Mouse (Mus musculus) G1E (cell line): Measurements from ENCODE around the gene Tpm1.

Source experiments
- CTCF ChIP-seq: IDR thresholded peaks from 2 replicates; pipeline ENCODE4 v1.5.1; 2012; ENCODE audit warnings: low read depth, low read length, inconsistent platforms, mixed read lengths
- GATA1 ChIP-seq: IDR thresholded peaks from 2 replicates; pipeline ENCODE4 v1.6.1; 2012; ENCODE audit warnings: borderline replicate concordance, low read length, inconsistent platforms, mixed read lengths
- GATA2 ChIP-seq: IDR thresholded peaks from 2 replicates; pipeline ENCODE4 v1.6.1; 2012; ENCODE audit warnings: low read depth, low read length, inconsistent platforms, borderline replicate concordance
- POLR2AphosphoS5 ChIP-seq: IDR thresholded peaks from 2 replicates; pipeline ENCODE4 v1.6.1; 2012; ENCODE audit warnings: low read depth, low read length, inconsistent platforms; ENCODE audit not compliant: insufficient replicate concordance
- TAL1 ChIP-seq: conservative IDR thresholded peaks from 2 replicates; pipeline ENCODE4 v1.6.1; 2012; ENCODE audit warnings: low read depth, low read length, inconsistent platforms, mixed read lengths

GRCm38 (mm10) chr9:67045966-67046602 is 3.1 kb downstream of the Tpm1 start:
- TF ChIP-seq CTCF (no peak), GATA2 (no peak), POLR2AphosphoS5 (no peak), TAL1 (no peak), GATA1 (no peak)
